Mouse (Mus musculus): ENCODE measurements around the gene Ankrd12. TPM values are rescaled to one million over a fixed set of nuclear protein-coding genes. Genes with fewer than 3 reads are reported as not detected.
"Not testable (repeated sequence)": the region's sequence is repeated elsewhere in the genome, so short reads cannot be mapped to it uniquely, and the experiment has no call there.

Gene Ankrd12
- total RNA-seq, 2 experiments from 2014 or later = 10.6 TPM

GRCm38 (mm10) chr17:66091392-66091791, 14.5 kb upstream of the Ankrd12 start:
- intact Hi-C loops (cut with DNase I; ENCODE audit: low total_unique reads) = no loop called here
- DNase-seq = no peak

DNA sequence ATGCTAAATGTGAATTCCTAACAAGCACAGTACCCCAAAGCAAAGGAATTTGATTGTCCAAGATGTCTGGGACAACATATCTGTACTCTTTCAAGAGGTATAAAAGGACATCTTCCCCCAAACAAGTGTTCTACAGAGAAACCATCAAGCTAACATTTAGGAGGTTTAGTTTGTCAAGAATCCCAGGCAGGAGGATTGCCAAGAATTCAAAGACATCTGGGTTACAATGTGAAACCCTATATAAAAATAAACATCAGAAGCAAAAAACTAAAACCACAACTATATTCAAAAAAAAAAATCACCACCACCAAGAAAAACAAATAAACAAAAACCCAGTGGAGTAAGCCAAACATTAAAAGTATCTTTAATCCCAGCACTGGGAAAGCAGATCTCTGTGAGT, 13.4 kb upstream of the Ankrd12 start:
- intact Hi-C loops (cut with DNase I; ENCODE audit: low total_unique reads) = no loop called here
- DNase-seq = no peak

GRCm38 (mm10) chr17:66085038-66085437, 8.1 kb upstream of the Ankrd12 start:
- intact Hi-C loops (cut with DNase I; ENCODE audit: low total_unique reads) = no loop called here

DNA sequence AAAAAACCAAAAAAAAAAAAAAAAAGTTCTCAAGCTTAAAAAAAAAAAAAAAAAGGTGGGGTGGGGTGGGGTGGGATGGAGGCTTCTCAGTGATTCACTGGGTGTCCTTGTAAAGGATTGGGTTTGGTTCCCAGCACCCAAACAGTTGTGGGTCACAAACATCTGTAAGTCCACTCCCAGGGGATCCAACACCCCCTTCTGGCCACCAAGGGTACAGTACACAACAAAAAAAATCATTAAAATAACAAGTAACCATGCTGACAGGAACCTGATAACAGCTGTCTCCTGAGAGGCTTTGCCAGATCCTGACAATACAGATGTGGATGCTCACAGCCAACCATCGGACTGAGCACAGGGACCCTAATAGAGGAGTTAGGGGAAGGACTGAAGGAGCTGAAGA, 7.6 kb upstream of the Ankrd12 start:
- intact Hi-C loops (cut with DNase I; ENCODE audit: low total_unique reads) = no loop called here
- no peak for DNase-seq

More at GRCm38 (mm10) chr17:66085038-66085437, 8.1 kb upstream of the Ankrd12 start:
- DNase-seq = no peak

- no peak for DNase-seq
- intact Hi-C loops (cut with DNase I; ENCODE audit: low total_unique reads) = no loop called here
Observed at GRCm38 (mm10) chr17:66077437-66077850, 555 bp upstream of the Ankrd12 start.

GRCm38 (mm10) chr17:66076174-66076927, 538 bp downstream of the Ankrd12 start:
- DNase-seq = peak; percentile 25
- intact Hi-C loops (cut with DNase I; ENCODE audit: low total_unique reads) = no loop called here

DNA sequence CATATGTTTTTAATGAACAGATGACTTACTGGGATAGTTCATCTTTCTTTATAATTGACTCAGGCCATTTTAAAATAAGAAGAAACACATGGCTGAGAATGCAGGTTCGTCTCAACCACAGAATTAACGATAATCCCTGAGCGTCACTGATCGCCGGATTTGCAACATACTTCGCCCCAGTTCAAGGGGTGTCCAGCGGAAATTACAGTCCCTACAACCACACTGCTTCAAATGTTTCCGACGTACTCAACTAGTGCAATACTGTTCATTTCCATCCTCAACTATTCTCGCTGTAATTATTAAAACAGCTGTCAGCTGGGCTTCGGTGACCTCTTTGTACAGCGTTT, 1.1 kb downstream of the Ankrd12 start:
- intact Hi-C loops (cut with DNase I; ENCODE audit: low total_unique reads) = no loop called here
- no peak for DNase-seq

GRCm38 (mm10) chr17:66073971-66074370, 2.9 kb downstream of the Ankrd12 start:
- intact Hi-C loops (cut with DNase I; ENCODE audit: low total_unique reads) = no loop called here
- DNase-seq = no peak

DNA sequence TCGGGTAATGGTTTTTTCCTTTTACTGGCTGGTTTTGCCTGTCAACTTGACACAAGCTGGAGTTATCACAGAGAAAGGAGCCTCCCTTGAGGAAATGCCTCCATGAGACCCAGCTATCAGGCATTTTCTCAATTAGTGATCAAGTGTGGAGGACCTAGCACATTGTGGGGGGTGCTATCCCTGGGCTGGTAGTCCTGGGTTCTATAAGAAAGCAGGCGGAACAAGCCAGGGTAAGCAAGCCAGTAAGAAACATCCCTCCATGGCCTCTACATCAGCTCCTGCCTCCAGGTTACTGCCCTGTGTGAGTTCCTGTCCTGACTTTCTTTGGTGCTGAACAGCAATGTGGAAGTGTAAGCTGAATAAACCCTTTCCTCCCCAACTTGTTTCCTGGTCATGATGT, 7.9 kb downstream of the Ankrd12 start:
- DNase-seq; intact Hi-C loops (cut with DNase I; ENCODE audit: low total_unique reads): not testable (repeated sequence)

GRCm38 (mm10) chr17:66065115-66065514, 11.8 kb downstream of the Ankrd12 start:
- intact Hi-C loops (cut with DNase I; ENCODE audit: low total_unique reads) = no loop called here
- DNase-seq = no peak

GRCm38 (mm10) chr17:66061241-66061938, 15.5 kb downstream of the Ankrd12 start:
- DNase-seq = no peak
- intact Hi-C loops (cut with DNase I; ENCODE audit: low total_unique reads) = no loop called here

DNA sequence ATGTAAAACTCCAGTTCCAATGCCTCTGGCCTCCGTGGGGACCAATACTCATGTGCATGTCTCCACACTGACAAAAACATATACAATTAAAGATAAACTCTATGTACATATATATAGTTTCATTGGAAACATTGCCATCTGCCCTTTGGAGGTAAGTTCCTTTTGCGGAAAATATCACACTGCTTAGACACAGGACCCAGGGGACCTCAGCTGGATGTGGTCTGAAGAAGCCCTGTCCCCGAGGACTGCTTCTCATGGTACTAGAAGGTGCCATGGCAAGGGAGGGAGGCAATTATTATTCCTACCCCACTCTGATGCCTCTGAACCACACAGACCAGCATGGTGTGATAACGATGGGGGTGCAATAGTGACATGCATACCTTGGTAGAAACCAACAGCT, 18.7 kb downstream of the Ankrd12 start:
- intact Hi-C loops (cut with DNase I; ENCODE audit: low total_unique reads) = no loop called here
- no peak for DNase-seq

- DNase-seq = no peak
Observed at GRCm38 (mm10) chr17:66057145-66057544, 19.7 kb downstream of the Ankrd12 start.

GRCm38 (mm10) chr17:66053349-66053748, 23.5 kb downstream of the Ankrd12 start:
- intact Hi-C loops (cut with DNase I; ENCODE audit: low total_unique reads) = no loop called here
- DNase-seq = no peak

More at GRCm38 (mm10) chr17:66057145-66057544, 19.7 kb downstream of the Ankrd12 start:
- intact Hi-C loops (cut with DNase I; ENCODE audit: low total_unique reads) = no loop called here

DNA sequence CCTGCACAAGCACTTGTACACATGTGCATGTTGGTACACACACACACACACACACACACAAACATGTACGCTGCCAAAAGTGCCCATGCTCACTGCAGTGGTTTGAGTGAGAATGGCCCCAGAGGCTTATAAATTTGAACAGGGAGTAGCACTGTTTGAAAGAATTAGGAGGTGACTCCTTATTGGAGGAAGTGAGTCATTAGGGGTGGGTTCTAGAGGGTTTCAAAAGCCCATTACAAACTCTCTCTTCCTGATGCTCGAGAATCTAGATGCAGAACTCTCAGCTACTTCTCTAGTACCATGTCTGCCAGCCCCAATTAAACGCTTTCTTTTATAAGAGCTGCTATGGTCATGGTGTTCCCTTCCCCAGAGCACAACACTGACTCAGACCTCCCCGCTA, 28.1 kb downstream of the Ankrd12 start:
- DNase-seq = no peak
- intact Hi-C loops (cut with DNase I; ENCODE audit: low total_unique reads) = no loop called here

- intact Hi-C loops (cut with DNase I; ENCODE audit: low total_unique reads) = no loop called here
- DNase-seq = no peak
Observed at GRCm38 (mm10) chr17:66048199-66048598, 28.7 kb downstream of the Ankrd12 start.

GRCm38 (mm10) chr17:66043679-66044078, 33.2 kb downstream of the Ankrd12 start:
- DNase-seq; intact Hi-C loops (cut with DNase I; ENCODE audit: low total_unique reads): not testable (repeated sequence)

DNA sequence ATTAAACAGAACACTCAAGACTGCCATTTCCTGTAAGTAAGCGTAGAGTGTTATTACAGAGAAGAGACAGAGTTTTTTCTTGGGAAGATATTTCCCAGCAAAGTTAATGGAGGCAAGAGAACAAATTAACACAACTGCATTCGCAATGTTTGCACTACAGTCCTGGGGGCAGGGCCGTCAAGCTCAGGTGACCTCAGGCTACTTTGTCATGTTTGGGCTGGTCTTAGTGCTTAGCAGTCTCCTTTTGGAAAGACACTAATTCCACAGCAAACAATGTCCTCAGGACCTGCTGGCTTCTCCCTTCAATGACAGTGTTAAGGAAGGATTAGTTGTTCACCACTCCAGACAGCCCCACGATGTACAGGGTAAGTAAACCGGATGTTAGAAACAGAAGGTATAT, 35.9 kb downstream of the Ankrd12 start:
- no peak for DNase-seq
- intact Hi-C loops (cut with DNase I; ENCODE audit: low total_unique reads) = no loop called here

- DNase-seq = no peak
- intact Hi-C loops (cut with DNase I; ENCODE audit: low total_unique reads) = no loop called here
Observed at GRCm38 (mm10) chr17:66033239-66033638, 43.6 kb downstream of the Ankrd12 start.

DNA sequence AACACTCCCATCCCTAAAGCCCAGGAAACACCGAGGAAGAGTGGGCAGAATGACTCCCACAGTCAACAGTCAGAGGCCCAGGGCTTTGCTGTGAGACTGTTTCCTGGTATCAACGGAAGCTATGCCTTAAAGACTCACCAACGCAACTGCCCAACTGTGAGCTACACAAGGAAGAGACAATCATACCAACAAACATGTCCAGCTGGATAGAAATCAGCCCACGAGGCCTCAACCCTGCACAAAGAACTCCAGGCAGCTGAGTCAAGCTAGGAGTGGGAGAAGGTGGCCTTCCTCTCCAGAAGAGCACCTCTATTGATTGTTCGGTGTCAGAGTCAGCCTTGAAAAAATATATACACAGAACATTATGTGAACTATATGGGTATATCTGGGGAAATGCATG, 44.9 kb downstream of the Ankrd12 start:
- no peak for DNase-seq

GRCm38 (mm10) chr17:66024211-66024610, 52.7 kb downstream of the Ankrd12 start:
- DNase-seq = no peak
- intact Hi-C loops (cut with DNase I; ENCODE audit: low total_unique reads) = no loop called here

More for the DNA sequence above, 44.9 kb downstream of the Ankrd12 start:
- intact Hi-C loops (cut with DNase I; ENCODE audit: low total_unique reads) = no loop called here

Measured in gastrocnemius, postnatal 14 days (tissue).